Mouse (Mus musculus) natural killer cell, adult 2 months (primary cell): ENCODE data around the gene Fyco1.

ENCODE experiments used
- DNase-seq, 2 experiments: peaks; one replicate each; pipeline ENCODE4 v3.0.0; 2022; ENCODE audit warnings: low spot score in 2 of 2

The Fyco1 gene

GRCm38 (mm10) chr9:123851713-123852448 is at the start of gene Fyco1:
TSS of gene Fyco1 (minus strand) at chr9:123851899.
- peak; percentile 95 to 96 for DNase-seq

DNA sequence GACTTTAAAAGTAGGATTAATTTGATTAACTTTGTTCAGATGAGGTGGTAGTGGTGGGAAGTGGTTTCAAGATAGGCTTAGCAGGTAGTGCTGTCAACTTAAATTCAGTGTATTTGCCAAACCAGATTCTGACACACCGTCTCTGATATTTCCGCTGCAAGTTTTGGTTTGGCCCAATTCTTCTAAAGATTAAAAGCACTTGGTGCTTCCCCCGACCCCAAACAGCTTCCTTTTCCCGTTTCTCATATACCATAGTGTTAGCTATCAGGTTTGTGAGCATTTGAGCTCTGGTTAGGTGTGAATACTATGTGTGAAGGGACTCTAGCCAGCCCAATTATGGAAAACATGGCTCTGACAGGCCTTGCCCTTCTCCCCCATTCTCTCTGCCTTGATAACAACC is 20.4 kb upstream of the Fyco1 start:
- DNase-seq: peak; percentile 70 to 80

- DNase-seq: no peak
Measured at GRCm38 (mm10) chr9:123869167-123869784, 17.6 kb upstream of the Fyco1 start.

- DNase-seq: no peak
Measured at GRCm38 (mm10) chr9:123863641-123864040, 11.9 kb upstream of the Fyco1 start.

DNA sequence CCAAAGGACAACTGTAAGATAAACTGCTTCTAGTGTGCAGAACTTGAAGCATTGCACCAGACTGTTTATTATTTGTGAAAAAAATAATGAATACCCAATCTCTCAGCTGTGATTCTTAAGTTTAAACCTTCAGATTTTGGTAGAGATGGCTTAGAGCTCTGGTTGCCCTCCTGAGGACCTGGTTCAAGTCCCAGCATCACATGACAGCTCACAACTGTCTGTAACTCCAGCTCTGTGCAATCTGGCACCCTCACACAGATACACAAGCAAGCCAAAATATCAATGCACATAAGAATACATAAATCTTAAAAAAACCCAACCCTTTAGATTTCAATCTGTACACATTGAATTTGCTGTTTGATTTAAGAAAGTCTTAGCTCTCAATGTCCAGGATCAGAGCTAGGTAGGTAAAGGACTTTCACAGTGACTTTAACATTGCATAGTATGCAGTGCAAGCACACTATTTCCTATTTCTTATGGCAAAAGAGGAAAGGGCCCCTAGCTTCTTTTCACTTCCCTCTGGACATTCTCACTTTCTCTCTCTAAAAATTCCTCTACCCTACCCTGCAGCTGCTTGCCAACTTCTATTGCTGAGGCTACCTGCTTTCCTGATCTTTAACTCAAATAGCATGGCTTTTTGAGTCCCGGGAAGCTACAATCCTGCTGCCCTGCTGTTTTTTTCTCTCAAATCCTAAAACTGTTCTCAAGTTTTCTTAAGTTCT is 11.4 kb upstream of the Fyco1 start:
- no peak for DNase-seq

DNA sequence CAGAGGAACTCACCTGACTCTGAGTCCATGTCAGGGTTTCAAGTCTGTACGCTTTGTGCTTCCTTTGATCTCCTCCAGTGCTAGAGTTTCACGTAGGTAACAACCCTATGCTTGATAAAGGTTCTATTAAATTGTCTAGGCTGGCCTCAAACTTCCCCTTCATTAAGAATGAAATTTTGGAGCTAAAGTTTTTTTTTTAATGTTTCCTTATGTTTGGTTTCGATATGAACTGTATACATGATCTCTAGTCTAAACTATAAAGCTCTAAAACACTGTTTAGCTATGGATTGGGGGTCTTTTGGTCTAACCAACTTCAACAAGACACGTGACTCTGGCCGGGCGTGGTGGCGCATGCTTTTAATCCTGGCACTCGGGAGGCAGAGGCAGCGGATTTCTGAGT is 10.2 kb upstream of the Fyco1 start, which contains the start of gene Xcr1:
Gene Xcr1 (minus strand): TSS at position 101 of the 400 bp plus-strand sequence.
- DNase-seq: no peak

GRCm38 (mm10) chr9:123856836-123857235 is 5.1 kb upstream of the Fyco1 start:
- DNase-seq: no peak

GRCm38 (mm10) chr9:123852449-123853390 is 1.0 kb upstream of the Fyco1 start:
- DNase-seq: no peak

DNA sequence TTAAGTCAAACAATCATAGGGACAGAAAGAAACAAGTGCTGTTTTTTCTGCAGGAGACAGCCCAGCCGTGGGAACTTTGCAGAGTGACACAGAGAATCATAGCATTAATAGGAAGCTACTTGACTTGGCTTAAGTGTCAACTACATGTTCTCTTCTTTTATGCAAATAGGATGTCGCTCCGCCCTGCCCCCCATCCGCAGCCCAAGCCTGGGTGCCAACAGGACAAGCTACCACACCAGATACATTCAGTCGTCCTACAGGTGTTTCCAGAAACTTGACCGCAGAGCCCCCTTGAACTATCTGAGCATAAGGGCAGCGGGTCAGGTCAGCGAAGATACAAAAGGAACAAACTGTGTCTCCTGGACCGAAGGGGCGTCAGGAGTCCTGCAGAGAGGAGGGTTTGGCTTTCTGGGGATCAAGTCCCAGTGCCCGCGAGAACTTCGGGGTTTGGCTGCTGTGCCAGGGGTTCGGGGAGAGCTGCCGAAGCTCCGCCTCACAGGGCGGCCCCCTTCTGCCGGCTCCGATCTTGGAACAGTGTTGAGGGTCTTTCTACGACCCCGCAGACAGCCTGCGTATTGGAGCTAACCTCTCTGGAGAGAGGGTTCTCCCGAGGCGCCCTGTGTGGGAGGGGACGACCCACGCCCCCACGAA is 512 bp downstream of the Fyco1 start:
- peak; percentile 45 to 84 for DNase-seq

DNA sequence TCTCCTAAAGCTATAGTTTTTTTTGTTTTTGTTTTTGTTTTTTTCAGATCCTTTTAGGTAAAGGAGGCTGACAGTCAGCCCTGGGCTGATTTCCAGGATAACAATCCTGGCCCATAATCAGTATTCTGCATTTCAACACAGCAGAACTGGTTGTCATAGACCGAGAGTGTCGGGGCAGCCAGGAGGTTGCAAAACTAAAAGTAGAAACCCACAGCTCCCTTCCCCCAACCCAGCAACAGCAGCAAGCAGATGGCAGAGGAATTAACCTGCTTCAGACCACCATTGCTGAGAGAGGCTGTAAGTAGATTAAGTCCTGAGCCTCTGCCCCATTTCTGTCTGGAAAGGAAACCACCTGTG is 1.0 kb downstream of the Fyco1 start:
- peak in 1 of 2 experiments; percentile 25 for DNase-seq

GRCm38 (mm10) chr9:123849976-123850695 is 1.6 kb downstream of the Fyco1 start:
- no peak for DNase-seq

DNA sequence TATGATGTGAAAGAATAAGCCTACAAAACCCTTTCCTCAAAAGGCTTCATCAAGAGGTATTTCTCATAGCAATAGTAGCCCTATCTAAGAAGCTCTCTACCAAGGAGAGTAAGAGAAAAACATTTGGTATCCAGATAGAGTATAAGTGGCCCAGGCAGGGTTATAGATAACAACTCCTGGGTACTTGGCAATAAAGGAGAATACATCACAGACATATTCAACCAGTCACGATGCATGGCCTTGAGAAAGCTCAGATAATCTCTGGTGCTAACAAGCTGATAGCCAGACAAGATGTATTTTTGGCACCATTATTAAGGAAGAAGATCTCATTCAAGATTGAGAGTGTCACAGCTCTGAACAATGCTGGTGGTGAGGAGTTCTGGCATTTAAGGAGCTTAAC is 5.2 kb downstream of the Fyco1 start:
- no peak for DNase-seq

DNA sequence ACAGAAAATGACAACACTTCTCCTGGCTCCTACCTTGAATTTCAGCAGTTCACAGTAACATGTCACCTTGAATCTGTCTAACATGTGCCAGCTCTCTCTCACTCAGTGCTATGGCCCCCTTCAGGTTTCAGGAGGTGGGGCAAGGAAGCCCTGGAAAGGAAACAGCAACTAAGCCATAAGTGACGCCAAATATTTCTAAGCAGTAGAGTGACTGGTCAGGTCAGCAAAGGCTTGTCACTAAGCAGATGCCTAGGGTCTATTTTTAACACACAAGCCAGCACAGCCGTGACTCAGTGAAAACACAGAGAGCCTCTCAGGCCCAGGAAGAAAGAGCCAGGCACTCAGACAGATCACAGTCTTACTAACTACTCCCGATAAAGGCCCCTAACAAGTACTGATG is 6.6 kb downstream of the Fyco1 start:
- peak in 1 of 2 experiments; percentile 32 for DNase-seq

DNA sequence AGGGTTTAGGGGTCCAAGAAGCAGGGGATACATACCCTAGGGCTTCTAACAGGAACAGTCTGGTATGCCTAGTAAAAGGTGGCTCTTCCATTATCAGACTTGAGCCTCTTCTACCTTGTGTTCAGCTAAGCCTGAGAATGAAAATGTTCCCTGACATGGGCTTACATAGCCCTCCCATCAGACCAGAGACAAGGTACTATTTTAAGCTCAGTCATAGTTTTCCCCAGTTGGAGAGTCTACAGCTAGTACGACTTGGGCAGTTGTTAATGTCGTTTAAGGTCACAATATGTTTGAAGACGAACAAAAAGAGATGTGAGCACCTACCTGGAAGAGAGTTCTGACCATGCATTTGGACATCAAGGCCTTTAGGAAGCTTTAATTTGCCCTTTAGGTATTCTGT is 7.2 kb downstream of the Fyco1 start:
- no peak for DNase-seq

- no peak for DNase-seq
Measured at GRCm38 (mm10) chr9:123840243-123840642, 11.5 kb downstream of the Fyco1 start.

GRCm38 (mm10) chr9:123835851-123836250 is 15.8 kb downstream of the Fyco1 start:
- peak; percentile 28 to 50 for DNase-seq

- no peak for DNase-seq
Measured at GRCm38 (mm10) chr9:123828916-123829315, 22.8 kb downstream of the Fyco1 start.

DNA sequence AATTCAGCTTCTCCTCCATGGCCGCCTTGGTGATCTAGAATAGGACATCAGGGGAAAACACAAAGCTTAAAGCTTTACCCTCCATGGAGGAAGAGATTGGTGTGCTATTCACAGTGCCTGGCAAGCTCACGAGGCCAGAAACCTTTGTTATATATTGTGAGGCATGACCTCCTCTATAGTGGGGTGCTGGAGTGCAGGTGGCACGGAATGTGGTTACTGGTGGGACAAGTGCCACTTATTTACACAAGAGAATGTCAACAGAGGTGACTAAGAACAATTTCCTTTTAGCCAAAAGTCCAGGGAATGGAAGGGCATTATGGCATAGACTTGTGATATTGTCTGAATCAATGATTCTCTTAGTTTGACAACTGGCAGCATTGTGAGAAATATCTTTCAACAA is 25.1 kb downstream of the Fyco1 start:
- no peak for DNase-seq

GRCm38 (mm10) chr9:123818601-123819000 is 33.1 kb downstream of the Fyco1 start:
- no peak for DNase-seq

GRCm38 (mm10) chr9:123815996-123816395 is 35.7 kb downstream of the Fyco1 start:
- no peak for DNase-seq
